Comparison of ENCODE assay signal across 8 mouse cellular contexts in genomic region chr2:60124648-60125048, GRCm38 (mm10).
A peak's percentile ranks its signal among the peaks of the same experiment; 100 is the strongest.
DNase-seq lines count a peak whose midpoint lies in the region; ATAC-seq and TF ChIP-seq lines count a peak whose summit lies in the region.

No protein-coding gene starts in this region.

- peak overlapping the region; percentile 100 for H3K9ac ChIP-seq in forebrain, embryonic 11.5 days (ENCODE audit: low read length)
- H3K9ac ChIP-seq in lung, embryonic 14.5 days = peak overlapping the region; percentile 100
- H3K9ac ChIP-seq in neural tube, embryonic 15.5 days (replicated peaks) = peak overlapping the region; percentile 92

- H3K36me3 ChIP-seq in forebrain, embryonic 11.5 days (ENCODE audit: control insufficient read depth, insufficient read depth, low read length) = no peaks in the 10 kb centered on the region
- no peaks in the 10 kb centered on the region for H3K36me3 ChIP-seq in lung, embryonic 14.5 days (ENCODE audit: insufficient read depth)
- H3K36me3 ChIP-seq in neural tube, embryonic 15.5 days = no peaks in the 10 kb centered on the region
- H3K36me3 ChIP-seq in thymus, adult 2 months (ENCODE audit: control insufficient read depth, insufficient read depth, low read length) = no peaks in the 10 kb centered on the region

- peak overlapping the region; percentile 53 for H3K4me2 ChIP-seq in forebrain, embryonic 11.5 days (ENCODE audit: low read depth, low read length, severe bottlenecking)
- peak overlapping the region; percentile 64 for H3K4me2 ChIP-seq in lung, embryonic 14.5 days
- H3K4me2 ChIP-seq in neural tube, embryonic 15.5 days = peak overlapping the region; percentile 59

- H3K9me3 ChIP-seq in forebrain, embryonic 11.5 days (ENCODE audit: control insufficient read depth, low read length) = no peaks in the 10 kb centered on the region
- no peaks in the 10 kb centered on the region for H3K9me3 ChIP-seq in lung, embryonic 14.5 days (ENCODE audit: low read depth, low read length)
- no peaks in the 10 kb centered on the region for H3K9me3 ChIP-seq in neural tube, embryonic 15.5 days (replicated peaks)

- no peak for TF ChIP-seq CTCF in layer of hippocampus, adult 2 months (conservative IDR thresholded peaks at IDR 0.05)
- no peak for TF ChIP-seq CTCF in lung, embryonic 14.5 days (IDR thresholded peaks at IDR 0.05; ENCODE audit: low read depth)
- TF ChIP-seq CTCF in thymus, adult 2 months (IDR thresholded peaks at IDR 0.05; ENCODE audit: borderline replicate concordance, control insufficient read depth, extremely low read depth, insufficient read depth, low read length, poor library complexity) = no peak

- H3K27me3 ChIP-seq in forebrain, embryonic 11.5 days (ENCODE audit: control insufficient read depth, insufficient read depth, low read length) = no peaks in the 10 kb centered on the region
- no peaks in the 10 kb centered on the region for H3K27me3 ChIP-seq in lung, embryonic 14.5 days (ENCODE audit: insufficient read depth, low read length)
- H3K27me3 ChIP-seq in neural tube, embryonic 15.5 days (replicated peaks) = no peaks in the 10 kb centered on the region
- no peaks in the 10 kb centered on the region for H3K27me3 ChIP-seq in thymus, adult 2 months (ENCODE audit: control insufficient read depth, insufficient read depth, low read length)

- peak overlapping the region; percentile 99 for H3K27ac ChIP-seq in forebrain, embryonic 11.5 days (ENCODE audit: low read depth, low read length)
- peak overlapping the region; percentile 95 for H3K27ac ChIP-seq in layer of hippocampus, adult 2 months
- H3K27ac ChIP-seq in lung, embryonic 14.5 days (ENCODE audit: low read depth) = peak overlapping the region; percentile 100
- peak overlapping the region; percentile 98 for H3K27ac ChIP-seq in neural tube, embryonic 15.5 days (replicated peaks)
- peak overlapping the region; percentile 90 for H3K27ac ChIP-seq in thymus, adult 2 months (ENCODE audit: control insufficient read depth, insufficient read depth, low read length)

- H3K4me1 ChIP-seq in forebrain, embryonic 11.5 days (replicated peaks; ENCODE audit: control insufficient read depth, insufficient read depth, low read length) = peaks cover 11% of the 10 kb centered on the region
- H3K4me1 ChIP-seq in lung, embryonic 14.5 days (ENCODE audit: insufficient read depth) = 0 out of 2 replicates have a peak, but pooled peaks cover 3% of the 10 kb centered on the region
- H3K4me1 ChIP-seq in neural tube, embryonic 15.5 days = peaks cover 28% of the 10 kb centered on the region
- H3K4me1 ChIP-seq in thymus, adult 2 months (replicated peaks; ENCODE audit: control insufficient read depth, insufficient read depth, low read length) = no peaks in the 10 kb centered on the region; the same call in 1 of the 2 replicates

- intact Hi-C loops in heart, postnatal 10 days (cut with DNase I) = loop anchor here (2.0 to 5.0 kb wide), 3 partner anchors 77 to 167 kb away; partner anchors contain the start of genes Baz2b and March7

- no peak for TF ChIP-seq POLR2A in thymus, adult 2 months (IDR thresholded peaks at IDR 0.05; ENCODE audit: control insufficient read depth, extremely low read depth, insufficient read depth, low read length, poor library complexity)

- H3K4me3 ChIP-seq in forebrain, embryonic 11.5 days (ENCODE audit: low read depth, low read length) = peak overlapping the region; percentile 95
- H3K4me3 ChIP-seq in layer of hippocampus, adult 2 months = peak overlapping the region; percentile 71
- H3K4me3 ChIP-seq in lung, embryonic 14.5 days (ENCODE audit: low read depth, low read length) = peak overlapping the region; percentile 91
- H3K4me3 ChIP-seq in neural tube, embryonic 15.5 days (replicated peaks) = peak overlapping the region; percentile 86
- peak overlapping the region; percentile 88 for H3K4me3 ChIP-seq in thymus, adult 2 months (ENCODE audit: control insufficient read depth, insufficient read depth, low read length)

- WGBS in forebrain, embryonic 11.5 days = 0% methylated on average over 30 of the region's 47 CpGs
- 1% methylated on average over 40 of the region's 47 CpGs for WGBS in lung, embryonic 14.5 days
- under 1% methylated on average over 41 of the region's 47 CpGs for WGBS in neural tube, embryonic 15.5 days
- whole genome bisulfite sequencing in thymus, adult 2 months = 3% methylated on average over 46 of the region's 47 CpGs

- DNase-seq in CD4-positive, CD25-positive, alpha-beta regulatory T cell, adult 2 months (ENCODE audit: low read depth, low spot score) = peak; percentile 62
- peak; percentile 68 for DNase-seq in adrenal gland, postnatal 25 days
- peak; percentile 83 for DNase-seq in forebrain, embryonic 11.5 days (ENCODE audit: low spot score)
- DNase-seq in heart, postnatal 10 days = peak; percentile 76 to 79
- DNase-seq in layer of hippocampus, adult 2 months (ENCODE audit: low spot score in 2 of 2) = peak; percentile 9 to 32
- no peak for DNase-seq in lung, embryonic 14.5 days
- DNase-seq in thymus, adult 2 months = peak; percentile 50

- ATAC-seq in forebrain, embryonic 11.5 days (replicated peaks; ENCODE audit: low FRiP score) = peak; percentile 74
- peak; percentile 82 for ATAC-seq in lung, embryonic 14.5 days (ENCODE audit: insufficient read depth)
- ATAC-seq in neural tube, embryonic 15.5 days (ENCODE audit: low FRiP score) = peak; percentile 73
